Mouse (Mus musculus) myocyte (in vitro differentiated cells): Measurements from ENCODE around the gene Slx4.

Source experiments
- CEBPB ChIP-seq: IDR thresholded peaks from 2 replicates; pipeline ENCODE4 v1.6.1; 2011; ENCODE audit warnings: mild to moderate bottlenecking, moderate library complexity; ENCODE audit not compliant: poor library complexity, insufficient read depth, severe bottlenecking
- E2F4 ChIP-seq: IDR thresholded peaks from one replicate; pipeline ENCODE4 v1.6.1; 2011; ENCODE audit warnings: mild to moderate bottlenecking, control low read depth, moderate library complexity; ENCODE audit not compliant: insufficient read depth
- MAX ChIP-seq: IDR thresholded peaks from one replicate; pipeline ENCODE4 v1.6.1; 2011; ENCODE audit warnings: low read depth, mild to moderate bottlenecking, control low read depth
- MYOD1 ChIP-seq, 3 experiments: IDR thresholded peaks; one replicate each; pipeline ENCODE4 v1.6.1; 2011; ENCODE audit warnings: control low read depth in 2 of 3, low read depth in 2 of 3, mild to moderate bottlenecking in 2 of 3, moderate library complexity in 1 of 3; ENCODE audit not compliant: insufficient read length in 2 of 3, control insufficient read depth in 1 of 3
- MYOG ChIP-seq, 3 experiments: IDR thresholded peaks; one replicate each; pipeline ENCODE4 v1.6.1; 2011; ENCODE audit warnings: control low read depth in 2 of 3, low read depth in 2 of 3, mild to moderate bottlenecking in 2 of 3; ENCODE audit not compliant: insufficient read length in 2 of 3, control insufficient read depth in 1 of 3, insufficient read depth in 1 of 3
- POLR2A ChIP-seq: IDR thresholded peaks from one replicate; pipeline ENCODE4 v1.6.1; 2011; ENCODE audit warnings: low read depth, mild to moderate bottlenecking, control low read depth, moderate library complexity; ENCODE audit not compliant: insufficient read length
- POLR2AphosphoS2 ChIP-seq: IDR thresholded peaks from one replicate; pipeline ENCODE4 v1.6.1; 2011; ENCODE audit warnings: low read depth, control low read depth; ENCODE audit not compliant: insufficient read length
- REST ChIP-seq: IDR thresholded peaks from one replicate; pipeline ENCODE4 v1.6.1; 2011; ENCODE audit warnings: mild to moderate bottlenecking, control low read depth, moderate library complexity; ENCODE audit not compliant: insufficient read depth, insufficient read length
- SRF ChIP-seq: IDR thresholded peaks from one replicate; pipeline ENCODE4 v1.6.1; 2011; ENCODE audit warnings: low read depth; ENCODE audit not compliant: control insufficient read depth, insufficient read length
- TCF12 ChIP-seq: IDR thresholded peaks from one replicate; pipeline ENCODE4 v1.6.1; 2011; ENCODE audit warnings: mild to moderate bottlenecking, control low read depth; ENCODE audit not compliant: poor library complexity, insufficient read depth, severe bottlenecking
- TCF3 ChIP-seq: IDR thresholded peaks from one replicate; pipeline ENCODE4 v1.6.1; 2011; ENCODE audit warnings: low read depth, control low read depth; ENCODE audit not compliant: insufficient read length
- USF1 ChIP-seq: IDR thresholded peaks from one replicate; pipeline ENCODE4 v1.6.1; 2011; ENCODE audit warnings: low read depth, mild to moderate bottlenecking, control low read depth, moderate library complexity

DNA sequence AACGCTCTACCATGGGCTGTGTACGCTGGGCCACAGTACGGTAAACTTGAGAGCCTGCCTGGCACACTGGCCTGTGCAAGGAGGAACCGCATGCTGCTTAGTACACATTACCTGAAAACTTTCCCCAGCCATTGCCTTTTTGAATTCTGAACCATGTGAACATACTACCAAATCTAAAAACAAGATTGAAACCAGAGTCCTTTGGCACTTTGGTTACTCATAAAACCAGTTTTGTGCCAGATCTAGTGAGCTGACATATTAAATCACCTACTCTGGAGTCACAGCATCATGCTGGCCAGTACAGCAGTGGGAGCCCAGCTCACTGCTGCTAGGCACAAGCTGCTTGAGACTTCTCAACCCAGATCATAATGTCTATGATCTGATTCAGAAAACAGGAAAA is 38.1 kb upstream of the Slx4 start:
- TF ChIP-seq E2F4: no peak
- no peak for TF ChIP-seq USF1
- TF ChIP-seq POLR2AphosphoS2: no peak
- TF ChIP-seq POLR2A: no peak
- no peak for TF ChIP-seq MAX
- TF ChIP-seq MYOD1 (IDR thresholded peaks at IDR 0.05; ENCODE audit: control insufficient read depth in 1 of 3, insufficient read length in 2 of 3, low read depth in 2 of 3): no peak
- no peak for TF ChIP-seq MYOG (IDR thresholded peaks at IDR 0.05; ENCODE audit: control insufficient read depth in 1 of 3, insufficient read depth in 1 of 3, insufficient read length in 2 of 3, low read depth in 2 of 3)
- TF ChIP-seq REST: no peak
- TF ChIP-seq CEBPB: no peak
- no peak for TF ChIP-seq TCF3
- TF ChIP-seq TCF12: no peak
- TF ChIP-seq SRF: no peak
